Mouse (Mus musculus): ENCODE measurements around the gene Acan. TPM values are rescaled to one million over a fixed set of nuclear protein-coding genes. Genes with fewer than 3 reads are reported as not detected.
A peak's percentile ranks its signal among the peaks of the same experiment; 100 is the strongest.

Acan gene
- total and polyA plus RNA-seq, 2 experiments from 2014 or later, result 1.1 to 2.2 TPM

GRCm38 (mm10) chr7:79113848-79114247, 60.6 kb downstream of the Acan start:
- no peak for DNase-seq (ENCODE audit: low spot score)

GRCm38 (mm10) chr7:79123465-79123864, 70.2 kb downstream of the Acan start:
- WGBS, result 72% methylated on average over 5 of the region's 5 CpGs
- H3K36me3 ChIP-seq (replicated peaks; ENCODE audit: control insufficient read depth, insufficient read depth, low read length), result no peaks in the 10 kb centered on the region
- H3K9me3 ChIP-seq (replicated peaks; ENCODE audit: control insufficient read depth, low read length), result no peaks in the 10 kb centered on the region
- TF ChIP-seq EP300 (IDR thresholded peaks at IDR 0.05; ENCODE audit: low read depth), result no peak
- no peak for TF ChIP-seq CTCF (IDR thresholded peaks at IDR 0.05; ENCODE audit: low read depth)
- ATAC-seq (ENCODE audit: insufficient read depth, low read depth) (no peak), DNase-seq (ENCODE audit: low spot score) (no peak)
- H3K4me2 ChIP-seq (ENCODE audit: low read depth, low read length), result no peak overlapping the region
- no peak overlapping the region for H3K9ac ChIP-seq (replicated peaks; ENCODE audit: low read depth, low read length)
- H3K27ac ChIP-seq (ENCODE audit: low read depth), result no peak overlapping the region
- H3K4me3 ChIP-seq (ENCODE audit: low read depth, low read length), result no peak overlapping the region
- H3K27me3 ChIP-seq (ENCODE audit: control insufficient read depth, insufficient read depth, low read length), result no peaks in the 10 kb centered on the region
- H3K4me1 ChIP-seq (ENCODE audit: control insufficient read depth, insufficient read depth), result no peaks in the 10 kb centered on the region

More at GRCm38 (mm10) chr7:79113848-79114247, 60.6 kb downstream of the Acan start:
- H3K27ac ChIP-seq (ENCODE audit: low read depth), result no peak overlapping the region
- H3K4me3 ChIP-seq (ENCODE audit: low read depth, low read length), result no peak overlapping the region
- no peak for ATAC-seq (ENCODE audit: insufficient read depth, low read depth)
- no peaks in the 10 kb centered on the region for H3K9me3 ChIP-seq (replicated peaks; ENCODE audit: control insufficient read depth, low read length)
- no peaks in the 10 kb centered on the region for H3K36me3 ChIP-seq (replicated peaks; ENCODE audit: control insufficient read depth, insufficient read depth, low read length)
- H3K4me1 ChIP-seq (ENCODE audit: control insufficient read depth, insufficient read depth), result no peaks in the 10 kb centered on the region
- no peak overlapping the region for H3K9ac ChIP-seq (replicated peaks; ENCODE audit: low read depth, low read length)
- WGBS, result 72% methylated on average over 4 of the region's 4 CpGs
- H3K4me2 ChIP-seq (ENCODE audit: low read depth, low read length), result no peak overlapping the region
- no peaks in the 10 kb centered on the region for H3K27me3 ChIP-seq (ENCODE audit: control insufficient read depth, insufficient read depth, low read length)
- TF ChIP-seq EP300 (IDR thresholded peaks at IDR 0.05; ENCODE audit: low read depth), result no peak
- TF ChIP-seq CTCF (IDR thresholded peaks at IDR 0.05; ENCODE audit: low read depth), result no peak

GRCm38 (mm10) chr7:79129883-79130282, 76.6 kb downstream of the Acan start:
- Histone ChIP-seq H3K9ac (replicated peaks; ENCODE audit: low read depth, low read length) (no peak overlapping the region), H3K4me3 (ENCODE audit: low read depth, low read length) (no peak overlapping the region), H3K36me3 (replicated peaks; ENCODE audit: control insufficient read depth, insufficient read depth, low read length) (peaks cover 17% of the 10 kb centered on the region), H3K9me3 (replicated peaks; ENCODE audit: control insufficient read depth, low read length) (no peaks in the 10 kb centered on the region), H3K4me1 (ENCODE audit: control insufficient read depth, insufficient read depth) (peaks cover 18% of the 10 kb centered on the region), H3K4me2 (ENCODE audit: low read depth, low read length) (no peak overlapping the region), H3K27me3 (ENCODE audit: control insufficient read depth, insufficient read depth, low read length) (peaks cover 7% of the 10 kb centered on the region; the same call in 1 of the 2 replicates), H3K27ac (ENCODE audit: low read depth) (no peak overlapping the region)
- ATAC-seq (ENCODE audit: insufficient read depth, low read depth) (no peak), DNase-seq (ENCODE audit: low spot score) (no peak)
- 25% methylated on average over 8 of the region's 8 CpGs for WGBS
- peak; percentile 40 for TF ChIP-seq CTCF (IDR thresholded peaks at IDR 0.05; ENCODE audit: low read depth)
- TF ChIP-seq EP300 (IDR thresholded peaks at IDR 0.05; ENCODE audit: low read depth), result no peak

GRCm38 (mm10) chr7:79130385-79130784, 77.1 kb downstream of the Acan start:
- no peak for TF ChIP-seq CTCF (IDR thresholded peaks at IDR 0.05; ENCODE audit: low read depth)
- TF ChIP-seq EP300 (IDR thresholded peaks at IDR 0.05; ENCODE audit: low read depth), result no peak
- H3K27me3 ChIP-seq (ENCODE audit: control insufficient read depth, insufficient read depth, low read length), result peaks cover 7% of the 10 kb centered on the region; the same call in 1 of the 2 replicates
- 16% methylated on average over 13 of the region's 13 CpGs for WGBS
- ATAC-seq (ENCODE audit: insufficient read depth, low read depth), result no peak
- peak overlapping the region; percentile 7; the same call in 1 of the 2 replicates for H3K4me3 ChIP-seq (ENCODE audit: low read depth, low read length)
- H3K4me1 ChIP-seq (ENCODE audit: control insufficient read depth, insufficient read depth), result peaks cover 18% of the 10 kb centered on the region
- H3K27ac ChIP-seq (ENCODE audit: low read depth), result no peak overlapping the region
- no peak for DNase-seq (ENCODE audit: low spot score)
- H3K36me3 ChIP-seq (replicated peaks; ENCODE audit: control insufficient read depth, insufficient read depth, low read length), result peaks cover 22% of the 10 kb centered on the region
- H3K9ac ChIP-seq (replicated peaks; ENCODE audit: low read depth, low read length), result no peak overlapping the region
- no peaks in the 10 kb centered on the region for H3K9me3 ChIP-seq (replicated peaks; ENCODE audit: control insufficient read depth, low read length)
- H3K4me2 ChIP-seq (ENCODE audit: low read depth, low read length), result peak overlapping the region; percentile 47

GRCm38 (mm10) chr7:79130843-79131444, 77.7 kb downstream of the Acan start, which contains the start of gene Hapln3:
TSS of gene Hapln3 (minus strand) at chr7:79131018.
- no peak for DNase-seq (ENCODE audit: low spot score)
- peaks cover 7% of the 10 kb centered on the region; the same call in 1 of the 2 replicates for H3K27me3 ChIP-seq (ENCODE audit: control insufficient read depth, insufficient read depth, low read length)
- H3K36me3 ChIP-seq (replicated peaks; ENCODE audit: control insufficient read depth, insufficient read depth, low read length), result peaks cover 28% of the 10 kb centered on the region
- no peak for TF ChIP-seq EP300 (IDR thresholded peaks at IDR 0.05; ENCODE audit: low read depth)
- no peak for TF ChIP-seq CTCF (IDR thresholded peaks at IDR 0.05; ENCODE audit: low read depth)
- no peaks in the 10 kb centered on the region for H3K9me3 ChIP-seq (replicated peaks; ENCODE audit: control insufficient read depth, low read length)
- peak within 1 kb of the TSS; percentile 7; the same call in 1 of the 2 replicates for H3K4me3 ChIP-seq (ENCODE audit: low read depth, low read length)
- 4% methylated on average over 19 of the region's 19 CpGs for WGBS
- H3K9ac ChIP-seq (replicated peaks; ENCODE audit: low read depth, low read length), result no peak within 1 kb of the TSS
- peaks cover 18% of the 10 kb centered on the region for H3K4me1 ChIP-seq (ENCODE audit: control insufficient read depth, insufficient read depth)
- H3K27ac ChIP-seq (ENCODE audit: low read depth), result no peak within 1 kb of the TSS
- H3K4me2 ChIP-seq (ENCODE audit: low read depth, low read length), result peak within 1 kb of the TSS; percentile 47
- no peak; the same call in 1 of the 2 replicates for ATAC-seq (ENCODE audit: insufficient read depth, low read depth)

Data from heart, postnatal 0 days (tissue).